Mouse (Mus musculus) right cerebral cortex, adult 2 months (tissue): ENCODE results near the gene Plpp4.

Experiments used
- DNase-seq, 2 experiments: peaks; one replicate each; pipeline ENCODE4 v3.0.0; 2021 to 2022; ENCODE audit warnings: low spot score in 2 of 2

Gene Plpp4

DNA sequence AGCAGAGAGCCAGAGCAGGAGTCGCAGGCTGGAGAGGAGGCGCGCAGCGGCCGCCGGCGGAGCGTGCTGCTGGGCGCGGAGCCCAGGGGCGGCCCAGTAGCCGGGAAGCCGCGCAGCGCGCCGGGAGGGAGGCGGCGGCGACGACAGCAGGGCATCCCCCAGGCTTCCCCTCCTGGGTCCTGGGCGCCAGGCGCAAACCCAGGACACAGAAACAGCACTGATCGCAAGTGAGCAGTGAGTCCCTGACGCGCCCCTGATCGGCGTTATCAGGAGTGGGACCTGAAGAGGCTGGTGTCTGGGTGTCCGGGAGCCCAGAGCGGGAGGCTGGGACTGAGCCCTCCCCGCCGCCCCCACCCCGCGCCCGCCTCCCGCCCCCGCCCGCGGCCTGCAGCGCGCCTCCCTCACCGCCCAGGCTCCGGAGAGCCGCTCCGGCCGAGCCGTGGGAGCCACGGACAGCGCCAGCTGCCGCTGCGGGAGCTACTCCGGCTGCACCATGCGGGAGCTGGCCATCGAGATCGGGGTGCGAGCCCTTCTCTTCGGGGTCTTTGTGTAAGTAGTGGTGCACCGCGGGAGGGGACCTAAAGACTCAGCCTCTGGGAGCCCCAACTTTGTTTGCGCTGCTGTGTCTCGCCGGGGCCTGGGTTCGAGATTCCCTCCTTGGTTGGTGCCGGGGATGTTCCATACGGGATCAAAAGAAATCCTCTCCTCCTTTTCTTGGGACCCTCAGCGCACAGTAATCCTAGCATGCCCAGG is at the start of gene Plpp4:
Plpp4 (plus strand) TSS at position 411 of the 753 bp plus-strand sequence.
- peak; percentile 49 to 57 for DNase-seq

- no peak for DNase-seq
These were observed 40.8 kb upstream of the Plpp4 start for GRCm38 (mm10) chr7:129215926-129216543.

DNA sequence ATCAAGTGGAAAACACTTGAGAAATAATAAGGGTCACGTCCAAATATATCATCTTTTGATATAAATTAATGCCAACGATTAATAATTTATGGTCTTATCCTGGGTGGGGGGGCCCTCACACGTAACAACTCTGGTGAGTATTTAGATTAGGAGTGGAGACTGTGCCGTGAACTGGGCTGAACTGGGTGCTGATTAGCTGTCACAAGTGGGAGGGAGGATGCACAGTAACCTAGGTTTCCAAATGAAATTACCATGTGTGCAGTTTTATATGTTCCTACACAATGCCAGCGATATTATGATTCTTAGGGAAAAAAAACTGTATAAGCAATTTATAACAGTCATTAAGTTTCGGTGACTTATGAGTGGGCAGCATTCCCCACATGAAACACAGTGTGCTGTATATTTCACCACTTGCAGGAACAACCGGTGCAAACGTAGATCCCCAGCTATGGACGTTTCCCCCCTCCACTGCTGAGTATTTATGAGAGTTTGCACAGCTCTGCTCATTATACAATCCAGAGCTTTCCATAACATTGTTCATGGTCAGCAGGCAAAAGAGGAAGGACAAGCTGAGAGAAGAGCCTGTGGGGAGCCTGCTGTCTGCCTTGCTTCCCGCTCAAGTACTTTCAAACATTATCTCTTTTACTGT is 40.2 kb upstream of the Plpp4 start:
- no peak for DNase-seq

GRCm38 (mm10) chr7:129220948-129221347 is 35.9 kb upstream of the Plpp4 start:
- no peak for DNase-seq

GRCm38 (mm10) chr7:129221649-129222048 is 35.2 kb upstream of the Plpp4 start:
- no peak for DNase-seq

DNA sequence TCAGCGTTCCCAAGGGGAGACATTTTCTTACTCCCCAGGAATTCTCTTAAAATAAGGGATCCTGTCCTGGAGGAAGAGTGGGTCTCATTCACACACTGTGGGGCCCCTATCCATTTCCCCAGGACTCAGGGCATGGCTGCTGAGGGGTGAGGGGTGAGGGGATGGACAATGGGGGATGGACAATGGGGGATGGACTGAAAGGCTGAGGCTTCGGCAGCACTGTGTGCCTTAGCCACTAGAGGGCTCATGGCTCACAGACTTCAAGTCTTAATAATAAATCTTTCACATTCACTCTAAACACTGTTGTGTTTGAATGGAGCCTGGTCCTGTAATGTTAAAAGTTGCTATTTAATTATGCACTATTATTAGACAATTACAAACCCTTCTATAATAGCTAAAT is 21.4 kb upstream of the Plpp4 start:
- DNase-seq, result peak; percentile 47 to 53

DNA sequence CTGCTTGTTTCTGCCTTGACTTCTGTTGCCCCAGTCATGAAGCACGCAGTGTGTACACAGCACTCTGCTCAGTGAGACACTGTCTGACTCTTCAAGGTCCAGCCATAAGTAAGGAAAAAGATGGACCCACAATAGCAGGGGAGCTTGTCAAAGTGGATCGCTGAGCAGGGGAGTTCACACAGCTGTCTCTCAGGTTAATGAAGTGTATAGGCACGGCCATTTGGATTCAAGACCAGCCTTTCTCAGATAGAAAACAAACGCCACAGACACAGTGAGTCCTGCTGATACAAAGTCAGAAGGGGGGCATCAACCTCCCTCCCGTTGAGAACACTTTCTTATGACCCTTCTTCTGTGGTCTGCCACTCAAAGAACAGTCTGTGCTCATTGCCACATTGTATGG is 20.8 kb upstream of the Plpp4 start:
- no peak for DNase-seq

DNA sequence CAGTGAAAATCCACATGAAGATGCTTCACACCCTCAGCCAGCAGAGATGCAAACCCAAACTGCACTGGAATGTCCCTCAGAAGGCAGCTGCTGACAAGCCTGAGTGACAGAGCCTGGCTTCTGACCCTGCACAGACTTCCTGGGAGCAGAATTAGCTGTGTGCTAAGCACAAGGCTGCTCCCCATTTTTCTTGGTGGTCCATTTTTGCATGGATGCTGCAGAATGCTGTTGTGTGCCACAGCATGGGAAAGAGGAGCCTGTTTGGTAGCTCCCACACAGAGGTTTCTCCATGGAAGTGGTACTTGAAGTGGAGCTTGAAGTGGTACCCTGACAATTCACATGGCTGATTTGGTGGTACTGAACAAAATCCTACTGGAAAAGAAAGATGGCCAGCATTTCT is 5.8 kb upstream of the Plpp4 start:
- no peak for DNase-seq

GRCm38 (mm10) chr7:129253406-129253805 is 3.4 kb upstream of the Plpp4 start:
- DNase-seq, result no peak

GRCm38 (mm10) chr7:129254126-129254525 is 2.7 kb upstream of the Plpp4 start:
- DNase-seq, result no peak

GRCm38 (mm10) chr7:129255406-129255805 is 1.4 kb upstream of the Plpp4 start:
- no peak for DNase-seq

- DNase-seq, result no peak
These were observed 665 bp downstream of the Plpp4 start for GRCm38 (mm10) chr7:129257374-129258018.

- no peak for DNase-seq
These were observed 1.5 kb downstream of the Plpp4 start for GRCm38 (mm10) chr7:129258331-129258730.

- no peak for DNase-seq
These were observed 2.4 kb downstream of the Plpp4 start for GRCm38 (mm10) chr7:129259195-129259594.

DNA sequence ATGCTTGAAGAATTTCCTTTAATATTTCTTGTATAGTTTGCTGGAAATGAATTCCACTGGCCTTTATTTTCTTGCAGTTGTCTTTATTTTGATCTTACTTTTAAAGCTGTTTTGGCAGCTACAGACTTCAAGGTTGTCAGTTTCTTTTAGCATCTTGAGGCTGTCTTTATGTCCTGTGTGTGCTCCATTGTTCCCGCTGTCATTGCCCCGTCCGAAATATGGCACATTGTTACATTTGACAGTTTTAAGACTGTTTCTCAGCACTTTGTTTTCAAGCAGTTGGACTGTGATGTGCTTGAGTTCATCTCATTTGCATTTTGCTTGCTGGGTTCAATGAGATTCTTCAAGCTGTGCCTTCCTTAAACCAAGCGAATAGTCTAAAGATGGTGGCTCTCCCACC is 17.0 kb downstream of the Plpp4 start:
- DNase-seq, result no peak

GRCm38 (mm10) chr7:129274726-129275125 is 17.9 kb downstream of the Plpp4 start:
- DNase-seq, result no peak

- DNase-seq, result no peak
These were observed 20.9 kb downstream of the Plpp4 start for GRCm38 (mm10) chr7:129277751-129278150.

GRCm38 (mm10) chr7:129278801-129279200 is 22.0 kb downstream of the Plpp4 start:
- no peak for DNase-seq

DNA sequence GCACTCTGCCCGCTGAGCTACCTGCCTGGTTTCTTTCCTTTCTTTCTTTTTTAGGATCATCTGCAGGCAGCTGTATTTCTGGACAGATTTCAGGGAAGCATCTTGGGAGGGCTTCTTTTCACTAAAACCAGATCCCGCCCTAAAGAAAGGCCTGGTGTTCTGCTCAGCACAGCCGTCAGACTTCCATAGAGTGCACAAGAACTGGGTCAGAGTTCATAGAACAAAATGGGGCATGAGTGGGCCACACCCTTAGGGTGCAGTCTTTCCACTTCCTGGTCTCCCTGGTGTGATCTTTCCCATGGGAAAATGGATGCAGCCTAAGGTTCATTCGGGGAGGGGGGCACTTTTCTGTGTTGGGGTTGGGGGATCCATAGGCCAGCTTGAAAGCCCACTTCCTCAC is 22.4 kb downstream of the Plpp4 start:
- no peak for DNase-seq

- no peak for DNase-seq
These were observed 25.1 kb downstream of the Plpp4 start for GRCm38 (mm10) chr7:129281966-129282365.

DNA sequence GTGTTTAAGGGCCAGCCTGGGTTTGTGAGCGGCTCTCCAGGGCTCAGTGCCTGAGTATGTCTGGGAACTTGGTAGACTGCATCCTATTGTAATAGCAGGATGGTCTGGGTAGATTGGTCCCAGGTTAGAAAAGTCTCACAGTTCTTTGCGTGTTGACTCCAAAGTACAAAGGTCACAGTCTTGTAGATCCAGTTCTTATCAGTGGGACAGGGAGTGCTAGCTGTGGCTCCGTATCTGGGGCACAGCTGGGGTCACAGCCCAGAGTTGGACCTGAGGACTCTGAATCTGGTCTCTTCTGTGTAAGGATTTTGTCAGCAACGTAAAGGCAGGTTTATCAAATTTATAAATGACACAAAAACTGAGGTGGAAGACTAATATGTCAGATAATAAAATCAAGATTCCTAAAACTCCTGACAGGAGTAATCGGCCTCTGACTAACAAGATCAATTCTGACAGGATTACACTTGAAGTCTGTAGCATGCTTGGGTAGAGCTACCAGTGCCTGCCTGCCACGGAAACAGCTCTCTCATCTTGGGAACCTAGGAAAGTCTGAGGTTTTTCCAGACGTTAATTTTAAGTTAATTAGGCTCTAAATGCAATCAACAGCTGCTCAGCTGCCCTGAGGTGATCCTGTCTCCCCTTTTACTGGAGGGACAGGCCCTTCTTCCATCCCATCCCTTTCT is 28.5 kb downstream of the Plpp4 start:
- DNase-seq, result no peak

DNA sequence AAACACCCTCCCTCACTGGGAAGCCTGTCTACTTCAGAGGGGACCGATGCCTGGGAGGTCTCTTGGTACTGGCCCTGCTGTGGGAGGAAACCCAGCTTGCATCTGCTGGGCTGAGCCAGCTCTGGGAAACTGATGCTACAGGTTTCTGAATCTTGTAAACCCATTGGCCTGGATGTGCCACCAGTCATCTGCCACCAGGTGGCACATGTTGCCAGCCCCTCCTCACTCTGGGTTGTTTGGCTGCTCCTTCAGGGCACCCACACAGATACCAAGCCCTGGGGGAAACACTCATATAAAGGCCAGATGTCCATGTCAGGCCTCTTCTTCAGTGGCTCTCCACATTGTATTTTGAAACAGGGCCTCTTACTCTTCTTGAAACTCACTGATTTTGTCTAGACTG is 36.4 kb downstream of the Plpp4 start:
- DNase-seq, result no peak
